Mouse (Mus musculus) embryonic fibroblast, embryonic 13.5 days (primary cell): ENCODE data around the gene Olfr553.

ENCODE experiments used
- CTCF ChIP-seq: IDR thresholded peaks from 2 replicates; pipeline ENCODE4 v1.5.1; 2011; ENCODE audit warnings: mild to moderate bottlenecking, control low read depth, low read length, moderate library complexity, borderline replicate concordance; ENCODE audit not compliant: insufficient read depth
- POLR2A ChIP-seq: IDR thresholded peaks from 2 replicates; pipeline ENCODE4 v1.6.1; 2011; ENCODE audit warnings: low read depth, mild to moderate bottlenecking, control low read depth, low read length, moderate library complexity

GRCm38 (mm10) chr7:102591786-102592185 is 26.2 kb downstream of the Olfr553 start, which contains the start of gene Olfr551:
- TF ChIP-seq POLR2A (no peak), CTCF (no peak)
